In the genomic region with DNA sequence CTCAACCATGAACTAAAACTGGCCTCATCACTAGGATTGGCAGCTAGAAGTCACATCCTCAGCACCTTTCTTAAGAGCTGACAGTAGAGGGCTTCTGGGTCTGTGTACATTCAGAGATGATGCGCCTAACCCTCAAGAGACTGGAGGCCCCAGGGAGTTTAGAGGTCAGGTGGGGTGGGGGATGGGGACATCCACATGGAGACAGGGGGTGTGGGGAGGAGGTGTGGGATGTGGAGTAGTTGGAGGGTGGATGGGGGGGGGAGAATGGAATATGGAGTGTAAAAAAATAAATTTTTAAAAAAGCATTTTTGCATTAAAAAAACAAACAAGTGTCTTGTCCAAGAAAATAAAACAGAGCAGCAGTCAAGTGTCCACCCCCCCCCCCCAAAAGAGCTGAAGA, we compare ENCODE assay signal across 19 mouse cellular contexts.
DNase-seq lines count a peak whose midpoint lies in the region; TF ChIP-seq lines count a peak whose summit lies in the region.
"Had no signal": no experiment of that assay in that cellular context is flagged by ENCODE, and none has a peak within 500 bp of the region (broad histone marks: within the 10 kb centered on the region; RNA-seq: fewer than 3 reads in every experiment).

No protein-coding gene starts in this region.

- H3K27me3 ChIP-seq in CH12.LX (replicated peaks): no peaks in the 10 kb centered on the region
- H3K27me3 ChIP-seq: Patski had no signal

- 0 out of 2 replicates have a peak, but pooled peaks have one; percentile 14 for TF ChIP-seq EP300 in CH12.LX (IDR thresholded peaks at IDR 0.05; ENCODE audit: low read length)

- H3K36me3 ChIP-seq in CH12.LX (replicated peaks in 1 of 2; ENCODE audit: control insufficient read depth in 1 of 2, insufficient read depth in 1 of 2, low read length in 1 of 2): peaks cover 0 to 45% of the 10 kb centered on the region in 2 experiments
- H3K36me3 ChIP-seq: G1E had no signal

- no peaks in the 10 kb centered on the region for H3K9me3 ChIP-seq in CH12.LX (replicated peaks; ENCODE audit: low read length)
- H3K9me3 ChIP-seq: G1E had no signal

- peaks cover 10% of the 10 kb centered on the region for H3K79me2 ChIP-seq in CH12.LX (replicated peaks; ENCODE audit: control insufficient read depth, extremely low read depth, insufficient read depth, poor library complexity, severe bottlenecking)

- dilution Hi-C loops in CH12.LX (cut with MboI; ENCODE audit: extremely low pct_ligation_motif_present, extremely low pct_unique_long_range_greater_than_20kb, low sequenced_read_pairs): no loop called here

- peak; percentile 9 for TF ChIP-seq RAD21 in CH12.LX (IDR thresholded peaks at IDR 0.05; ENCODE audit: low read depth, low read length)

- peaks cover 23 to 44% of the 10 kb centered on the region in 2 experiments for H3K4me1 ChIP-seq in CH12.LX (ENCODE audit: control insufficient read depth in 1 of 2, insufficient read depth in 2 of 2)

- peak overlapping the region; percentile 68 for H3K27ac ChIP-seq in CH12.LX (ENCODE audit: insufficient read depth, low read depth)

- H3K9ac ChIP-seq in CH12.LX (ENCODE audit: insufficient read depth, low read depth): peak overlapping the region; percentile 49; the same call in 1 of the 2 replicates

- intact Hi-C loops in heart, postnatal 36 days (cut with DNase I): no loop called here

- TF ChIP-seq CTCF in CH12.LX (conservative IDR thresholded peaks at IDR 0.05 in 1 of 2, IDR thresholded peaks at IDR 0.05 in 1 of 2; ENCODE audit: low read depth in 2 of 2, low read length in 2 of 2): peak in 1 of 2 experiments; percentile 27; a peak in 1 of 4 replicates

- in situ Hi-C loops in CH12.LX (cut with MboI; ENCODE audit: low pct_ligation_motif_present, low pct_unique_long_range_greater_than_20kb, low sequenced_read_pairs): no loop called here

- no peak overlapping the region for H3K4me2 ChIP-seq in CH12.LX (ENCODE audit: insufficient read depth, low read depth, poor library complexity, severe bottlenecking)

- H3K4me3 ChIP-seq in CH12.LX (replicated peaks in 1 of 3; ENCODE audit: low read depth in 2 of 3, low read length in 2 of 3, poor library complexity in 1 of 3): no peak overlapping the region

- DNase-seq in cerebellum, postnatal 10 days: peak; percentile 21 to 27
- DNase-seq in cerebellum, postnatal 14 days: no peak
- DNase-seq in heart, adult 11 months: peak; percentile 83
- DNase-seq in heart, postnatal 36 days: no peak
- no peak for DNase-seq in CH12.LX (ENCODE audit: extremely low read depth)
- no peak for DNase-seq in left cerebral cortex, adult 11 months (ENCODE audit: low spot score)
- DNase-seq: adrenal gland, adult 2 months; adrenal gland, adult 8-10 months; adrenal gland, postnatal 10 days; adrenal gland, postnatal 14 days; adrenal gland, postnatal 25 days; adrenal gland, postnatal 36 days; B cell, adult 2 months; cerebellum, adult 11 months; cerebellum, adult 11-12 months; cerebellum, adult 18-20 months; cerebellum, adult 2 months had no signal

- no peak for TF ChIP-seq POLR2A in CH12.LX (IDR thresholded peaks at IDR 0.05; ENCODE audit: low read depth, low read length)

TF ChIP-seq in CH12.LX, 34 proteins besides CTCF, POLR2A, EP300 and RAD21:
- no peak for TF ChIP-seq CHD1 (IDR thresholded peaks at IDR 0.05; ENCODE audit: low read depth, low read length)
- no peak for TF ChIP-seq IRF4 (IDR thresholded peaks at IDR 0.05; ENCODE audit: low read depth, low read length)
- TF ChIP-seq CHD2 (IDR thresholded peaks at IDR 0.05; ENCODE audit: low read length): peak; percentile 57
- TF ChIP-seq HCFC1 (IDR thresholded peaks at IDR 0.05; ENCODE audit: low read depth, low read length): no peak
- TF ChIP-seq NELFE (IDR thresholded peaks at IDR 0.05; ENCODE audit: low read depth, low read length): no peak
- TF ChIP-seq ZKSCAN1 (IDR thresholded peaks at IDR 0.05; ENCODE audit: borderline replicate concordance, low read depth, low read length): no peak
- TF ChIP-seq MAZ (IDR thresholded peaks at IDR 0.05; ENCODE audit: low read depth, low read length): no peak
- no peak for TF ChIP-seq JUND (conservative IDR thresholded peaks at IDR 0.05; ENCODE audit: low read depth, low read length)
- no peak for TF ChIP-seq USF2 (conservative IDR thresholded peaks at IDR 0.05; ENCODE audit: low read depth, low read length)
- TF ChIP-seq SMC3 (IDR thresholded peaks at IDR 0.05; ENCODE audit: low read depth, low read length): peak; percentile 9; the same call in 1 of the 2 replicates
- no peak for TF ChIP-seq PAX5 (IDR thresholded peaks at IDR 0.05; ENCODE audit: low read length)
- TF ChIP-seq TCF12 (IDR thresholded peaks at IDR 0.05; ENCODE audit: low read depth, low read length): no peak
- TF ChIP-seq NRF1 (IDR thresholded peaks at IDR 0.05; ENCODE audit: low read depth, low read length): no peak

Comparison
In these comparisons a context has a peak if more than half of its experiments do, and no peak if none do; other contexts are left out.
1. DNase-seq: peak in cerebellum, postnatal 10 days (2 of 2) and heart, adult 11 months (single experiment); none in cerebellum, postnatal 14 days (0 of 2), heart, postnatal 36 days (0 of 2), CH12.LX (single experiment) and left cerebral cortex, adult 11 months (single experiment).